Mouse (Mus musculus): ENCODE data around the gene Cypt3. TPM values are rescaled to one million over a fixed set of nuclear protein-coding genes. Genes with fewer than 3 reads are reported as not detected.

Gene Cypt3
- 0.22 TPM in 1 of 2 replicates, not detected in the other for polyA plus RNA-seq (2016; fragmentation: Nextera tagmentation; extraction: Ambion mirVana)

- Histone ChIP-seq H3K4me1 (peaks cover 6% of the 10 kb centered on the region; the same call in 1 of the 2 replicates), H3K9me3 (no peaks in the 10 kb centered on the region), H3K27me3 (ENCODE audit: poor library complexity, severe bottlenecking) (no peaks in the 10 kb centered on the region), H3K4me3 (no peak within 1 kb of the TSS), H3K36me3 (replicated peaks) (no peaks in the 10 kb centered on the region), H3K27ac (no peak within 1 kb of the TSS)
- WGBS = 73% methylated on average over 7 of the region's 7 CpGs
- no peak for DNase-seq (ENCODE audit: extremely low spot score, low spot score)
Observed at GRCm38 (mm10) chrX:153558293-153558692, at the start of gene Cypt3. TSS of gene Cypt3 (plus strand) at chrX:153558593.

DNA sequence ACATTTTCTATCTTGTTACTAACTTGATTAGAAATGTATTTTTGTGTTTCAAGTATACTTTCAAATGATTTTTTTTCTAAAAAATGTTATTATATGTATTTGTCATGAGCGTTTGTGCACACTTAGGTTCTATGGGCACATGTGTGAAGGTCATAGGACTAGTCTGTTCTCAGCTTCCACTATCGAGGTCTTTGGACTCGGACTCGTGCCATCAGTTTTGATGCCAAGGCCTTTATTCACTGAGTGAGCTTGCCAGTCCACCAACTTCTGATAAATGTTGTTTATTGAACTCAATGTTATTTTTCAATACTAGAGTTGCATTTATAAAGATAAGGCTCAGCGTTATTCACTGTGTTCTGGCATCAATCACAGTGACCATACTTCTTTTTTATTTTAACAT, 42.9 kb upstream of the Cypt3 start:
- Histone ChIP-seq H3K36me3 (replicated peaks) (no peaks in the 10 kb centered on the region), H3K4me3 (no peak overlapping the region), H3K9me3 (no peaks in the 10 kb centered on the region), H3K4me1 (no peaks in the 10 kb centered on the region), H3K27ac (no peak overlapping the region), H3K27me3 (ENCODE audit: poor library complexity, severe bottlenecking) (no peaks in the 10 kb centered on the region)
- DNase-seq (ENCODE audit: extremely low spot score, low spot score) = no peak
- WGBS = 92% methylated on average over 5 of the region's 5 CpGs

DNA sequence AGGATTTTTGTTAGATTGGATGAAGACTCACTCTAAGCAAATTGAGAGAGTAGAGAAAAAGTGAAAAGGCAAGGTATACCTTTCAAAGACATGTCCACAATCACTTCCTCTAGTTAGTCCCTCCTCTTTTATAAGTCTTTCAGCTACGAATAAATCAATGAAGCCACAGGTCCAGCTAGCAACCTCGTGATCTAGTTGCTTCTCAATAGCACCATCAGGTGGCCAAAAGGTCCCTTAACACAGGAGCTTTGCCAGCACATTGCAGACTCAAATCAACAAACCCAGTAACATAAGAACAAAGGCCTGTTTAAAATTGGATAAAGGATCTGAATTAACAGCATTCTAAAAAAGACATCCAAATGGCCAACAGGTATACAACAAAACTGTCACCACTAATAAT, 30.0 kb upstream of the Cypt3 start:
- H3K9me3 ChIP-seq = no peaks in the 10 kb centered on the region
- H3K27me3 ChIP-seq (ENCODE audit: poor library complexity, severe bottlenecking) = no peaks in the 10 kb centered on the region
- DNase-seq (ENCODE audit: extremely low spot score, low spot score) = no peak
- no peaks in the 10 kb centered on the region for H3K4me1 ChIP-seq
- no peak overlapping the region for H3K4me3 ChIP-seq
- 25% methylated on average over 2 of the region's 2 CpGs for WGBS
- no peaks in the 10 kb centered on the region for H3K36me3 ChIP-seq (replicated peaks)
- H3K27ac ChIP-seq = no peak overlapping the region

DNA sequence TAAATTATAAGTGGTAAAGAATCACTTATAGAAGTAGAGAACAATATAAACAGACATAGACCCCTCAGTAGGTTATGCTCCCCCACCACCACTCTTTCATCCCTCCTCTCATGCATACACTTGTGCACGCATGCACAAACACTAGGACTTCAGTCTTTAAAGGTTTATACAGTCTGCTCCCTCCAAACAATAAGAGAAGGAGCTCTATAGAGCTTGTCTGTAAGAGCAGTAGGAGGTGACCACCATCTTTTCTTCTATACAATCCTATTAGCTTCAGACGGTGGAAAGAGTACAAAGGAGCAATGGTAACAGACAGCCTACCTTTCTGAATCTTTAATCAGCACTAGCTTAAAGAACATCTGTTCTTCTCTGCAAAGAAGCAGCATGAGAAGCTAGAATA, 1.8 kb upstream of the Cypt3 start:
- 26% methylated on average over 2 of the region's 2 CpGs for whole genome bisulfite sequencing
- Histone ChIP-seq H3K27ac (no peak overlapping the region), H3K4me3 (no peak overlapping the region), H3K9me3 (no peaks in the 10 kb centered on the region), H3K36me3 (replicated peaks) (no peaks in the 10 kb centered on the region), H3K27me3 (ENCODE audit: poor library complexity, severe bottlenecking) (no peaks in the 10 kb centered on the region), H3K4me1 (peaks cover 6% of the 10 kb centered on the region; the same call in 1 of the 2 replicates)
- DNase-seq (ENCODE audit: extremely low spot score, low spot score) = no peak

DNA sequence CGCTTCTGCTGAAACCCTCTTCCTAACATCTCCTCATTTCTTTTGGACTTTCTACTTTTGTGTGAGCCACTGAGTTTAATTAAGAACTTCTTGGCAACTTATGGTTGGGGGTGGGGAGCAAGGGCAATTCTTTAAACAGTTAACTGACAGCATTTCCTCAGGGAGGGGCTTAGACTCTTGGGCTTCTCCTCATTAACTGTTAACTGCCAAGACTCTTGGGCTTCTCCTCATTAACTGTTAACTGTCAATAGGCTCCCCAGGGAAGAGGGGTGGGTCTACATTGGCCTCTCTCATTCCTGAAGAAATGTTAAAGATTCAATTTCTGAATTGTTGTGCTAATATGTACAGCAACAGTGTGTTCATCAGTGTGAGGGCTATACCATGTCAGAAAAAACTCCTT, 6.3 kb downstream of the Cypt3 start:
- WGBS = 81% methylated on average over 1 of the region's 1 CpGs
- Histone ChIP-seq H3K9me3 (no peaks in the 10 kb centered on the region), H3K4me1 (no peaks in the 10 kb centered on the region), H3K27me3 (ENCODE audit: poor library complexity, severe bottlenecking) (no peaks in the 10 kb centered on the region), H3K4me3 (no peak overlapping the region), H3K36me3 (replicated peaks) (no peaks in the 10 kb centered on the region), H3K27ac (no peak overlapping the region)
- no peak for DNase-seq (ENCODE audit: extremely low spot score, low spot score)

- Histone ChIP-seq H3K27me3 (ENCODE audit: poor library complexity, severe bottlenecking) (no peaks in the 10 kb centered on the region), H3K36me3 (replicated peaks) (no peaks in the 10 kb centered on the region), H3K27ac (no peak overlapping the region), H3K4me1 (no peaks in the 10 kb centered on the region), H3K4me3 (no peak overlapping the region), H3K9me3 (no peaks in the 10 kb centered on the region)
- 53% methylated on average over 2 of the region's 2 CpGs for WGBS
- DNase-seq (ENCODE audit: extremely low spot score, low spot score) = no peak
Observed at GRCm38 (mm10) chrX:153599583-153599982, 41.2 kb downstream of the Cypt3 start.

Other genes with a start within 250 kb of the Cypt3 start
- 35.5 and 36.3 TPM in 2 replicates for gene Ubqln2, start 60.4 kb upstream of the Cypt3 start, polyA plus RNA-seq (2016; fragmentation: Nextera tagmentation; extraction: Ambion mirVana)
- 3.4 and 3.7 TPM in 2 replicates for gene Kctd12b, start 137.8 kb downstream of the Cypt3 start, polyA plus RNA-seq (2016; fragmentation: Nextera tagmentation; extraction: Ambion mirVana)
- gene Nbdy, start 165.0 kb downstream of the Cypt3 start, polyA plus RNA-seq (2016; fragmentation: Nextera tagmentation; extraction: Ambion mirVana) = 66.6 and 68.8 TPM in 2 replicates

All from forebrain, embryonic 10.5 days (tissue).